Mouse (Mus musculus) cerebellum, postnatal 36 days (tissue): ENCODE results near the gene Sorcs1.

Experiments
- DNase-seq, 2 experiments: peaks; one replicate each; pipeline ENCODE4 v3.0.0; 2021 to 2022; ENCODE audit warnings: mixed read lengths in 2 of 2

The Sorcs1 gene

DNA sequence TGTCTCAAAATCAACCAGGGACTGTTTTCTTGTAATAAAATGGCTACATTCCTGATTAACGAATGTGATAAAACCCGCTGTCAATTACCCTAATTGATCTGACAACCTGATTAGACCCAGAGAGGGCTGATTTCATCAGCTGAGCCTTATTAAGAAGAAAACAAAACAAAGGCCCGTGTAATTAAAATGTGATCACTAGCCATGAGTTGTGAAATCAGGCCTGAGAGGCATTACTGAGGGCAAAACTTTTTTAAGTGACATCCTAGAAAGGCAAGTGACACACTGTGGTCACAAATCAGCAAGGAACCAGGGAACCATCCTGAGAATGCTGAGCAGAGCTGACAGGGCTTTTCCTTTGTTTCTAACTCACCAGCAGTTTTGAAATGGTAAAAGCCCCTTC, 267.9 kb downstream of the Sorcs1 start:
- DNase-seq, result no peak

DNA sequence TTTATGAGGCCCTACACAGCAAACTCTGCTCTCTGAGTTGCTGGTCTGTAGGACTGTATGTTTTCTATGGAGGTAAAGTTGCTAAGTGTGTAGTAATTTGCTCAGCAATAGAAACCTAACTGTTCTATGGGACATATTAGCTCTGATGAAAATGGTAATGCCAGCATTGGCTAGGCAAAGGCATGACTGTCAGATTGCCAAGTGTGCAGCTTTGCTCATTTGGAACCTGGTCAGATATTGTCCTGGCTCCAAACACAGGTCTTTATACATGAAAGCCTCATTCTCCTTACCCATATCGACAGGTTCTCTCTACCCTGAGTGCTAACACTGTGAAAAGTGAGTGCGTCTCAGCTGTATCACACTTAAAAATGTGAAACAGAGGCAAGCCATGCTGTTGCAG, 280.1 kb downstream of the Sorcs1 start:
- peak; percentile 33 to 43 for DNase-seq

- peak; percentile 4 to 11 for DNase-seq
Measured at GRCm38 (mm10) chr19:50395731-50396130, 282.7 kb downstream of the Sorcs1 start.

DNA sequence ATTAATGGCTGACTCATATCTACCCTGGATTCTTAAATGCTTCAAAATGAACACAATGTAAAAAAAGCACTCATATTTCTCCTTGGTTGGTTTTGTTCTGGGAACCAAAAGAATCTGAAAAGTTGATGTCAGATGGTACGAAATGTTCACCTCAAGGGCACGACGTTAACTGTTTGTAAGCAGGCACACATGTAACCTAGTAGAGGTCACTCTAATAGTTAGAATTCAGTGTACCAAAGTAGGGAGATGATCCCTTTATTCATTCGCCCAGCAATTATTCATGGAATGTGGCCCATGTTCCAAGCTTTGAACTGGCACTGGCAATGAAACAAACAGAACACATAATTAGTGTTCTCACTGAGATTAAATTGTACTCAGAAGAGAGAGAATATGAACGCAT, 284.3 kb downstream of the Sorcs1 start:
- no peak for DNase-seq

GRCm38 (mm10) chr19:50389925-50390552, 288.4 kb downstream of the Sorcs1 start:
- no peak for DNase-seq

GRCm38 (mm10) chr19:50378901-50379300, 299.5 kb downstream of the Sorcs1 start:
- no peak for DNase-seq

DNA sequence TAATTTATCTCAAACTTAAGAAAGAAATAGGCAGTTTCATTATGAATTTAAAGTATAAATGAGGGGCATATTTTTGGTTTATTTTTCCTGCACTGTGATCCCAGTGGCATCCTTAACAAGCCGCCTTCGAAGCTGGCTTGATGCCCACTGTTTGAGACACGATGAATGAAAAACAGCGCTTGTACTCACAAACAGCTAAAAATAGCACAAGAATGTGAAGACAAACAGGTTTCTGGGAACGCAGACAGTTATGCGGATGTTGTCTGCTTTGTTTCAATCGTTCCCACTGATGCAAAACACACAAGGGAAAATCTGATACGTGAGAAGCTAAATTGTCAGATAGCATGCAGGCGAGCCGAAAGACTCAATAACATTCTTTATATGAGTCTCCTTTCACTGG, 303.7 kb downstream of the Sorcs1 start:
- no peak for DNase-seq

- no peak for DNase-seq
Measured at GRCm38 (mm10) chr19:50366446-50366845, 312.0 kb downstream of the Sorcs1 start.

GRCm38 (mm10) chr19:50362655-50363500, 315.6 kb downstream of the Sorcs1 start:
- DNase-seq, result no peak

- DNase-seq, result no peak
Measured at GRCm38 (mm10) chr19:50358561-50358960, 319.9 kb downstream of the Sorcs1 start.

- DNase-seq, result no peak
Measured at GRCm38 (mm10) chr19:50339211-50339610, 339.2 kb downstream of the Sorcs1 start.

DNA sequence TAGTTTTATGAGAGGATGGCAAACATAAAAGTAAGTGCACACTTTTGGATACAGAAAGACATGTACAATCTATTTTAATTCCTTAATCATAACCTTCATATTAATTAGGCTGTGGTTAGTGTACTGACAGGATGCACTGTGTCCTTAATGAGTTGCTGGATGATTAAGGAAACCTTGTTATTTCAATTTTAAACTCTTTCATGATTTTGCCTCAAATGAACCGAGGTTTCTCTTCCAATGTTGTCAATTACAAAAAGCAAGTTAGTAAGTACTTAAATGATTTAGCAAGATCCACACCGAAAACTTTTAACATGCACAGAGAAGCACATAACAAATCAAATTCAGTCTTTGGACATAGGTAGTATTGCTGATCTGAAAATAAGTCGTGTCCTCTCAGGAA, 341.7 kb downstream of the Sorcs1 start:
- no peak for DNase-seq

- DNase-seq, result no peak
Measured at GRCm38 (mm10) chr19:50331136-50331535, 347.3 kb downstream of the Sorcs1 start.

- no peak for DNase-seq
Measured at GRCm38 (mm10) chr19:50327804-50328203, 350.6 kb downstream of the Sorcs1 start.

GRCm38 (mm10) chr19:50326151-50326550, 352.3 kb downstream of the Sorcs1 start:
- DNase-seq, result peak in 1 of 2 experiments; percentile 9

DNA sequence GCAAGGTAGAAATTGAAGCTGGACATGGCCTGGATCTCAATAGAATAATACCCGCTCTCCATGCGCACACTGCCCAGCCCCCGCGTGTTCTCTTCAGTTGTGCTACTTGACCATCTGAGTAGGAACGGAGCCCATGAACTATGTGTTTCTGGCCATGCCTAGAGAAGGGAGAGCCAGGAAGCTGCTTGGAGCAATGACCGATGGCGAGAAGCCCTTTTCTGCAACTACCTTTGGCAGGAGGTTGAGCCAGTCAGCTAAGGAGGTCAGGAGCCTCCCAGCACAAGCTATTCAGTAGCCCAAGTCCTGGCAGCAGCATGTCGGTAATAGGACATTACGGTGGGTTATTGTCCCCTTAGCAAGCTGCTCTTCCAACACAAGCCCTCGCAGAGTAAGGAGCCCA, 352.8 kb downstream of the Sorcs1 start:
- DNase-seq, result peak; percentile 29 to 30

GRCm38 (mm10) chr19:50307046-50307445, 371.4 kb downstream of the Sorcs1 start:
- no peak for DNase-seq

- no peak for DNase-seq
Measured at GRCm38 (mm10) chr19:50294205-50294604, 384.2 kb downstream of the Sorcs1 start.

DNA sequence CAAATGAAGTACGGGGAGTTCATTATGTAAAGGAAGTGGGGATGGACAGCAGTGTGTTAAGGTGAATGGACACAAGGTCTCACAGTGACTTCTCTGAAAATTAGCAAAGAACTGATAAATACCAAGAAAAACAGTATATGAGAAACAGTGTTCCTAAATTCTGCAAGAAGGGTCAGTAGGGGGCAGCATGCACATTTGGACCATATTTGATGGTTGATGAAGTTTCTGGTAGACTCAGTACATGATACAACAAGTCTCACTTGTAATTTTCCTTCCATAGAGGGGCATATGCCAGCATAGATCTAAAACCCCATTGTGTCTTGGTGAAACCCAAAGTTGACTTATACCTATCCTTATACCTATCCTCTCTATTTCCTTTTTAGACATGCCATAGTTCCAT, 414.0 kb downstream of the Sorcs1 start:
- DNase-seq, result peak; percentile 14 to 17

GRCm38 (mm10) chr19:50258718-50259413, 419.6 kb downstream of the Sorcs1 start:
- peak; percentile 24 to 55 for DNase-seq

DNA sequence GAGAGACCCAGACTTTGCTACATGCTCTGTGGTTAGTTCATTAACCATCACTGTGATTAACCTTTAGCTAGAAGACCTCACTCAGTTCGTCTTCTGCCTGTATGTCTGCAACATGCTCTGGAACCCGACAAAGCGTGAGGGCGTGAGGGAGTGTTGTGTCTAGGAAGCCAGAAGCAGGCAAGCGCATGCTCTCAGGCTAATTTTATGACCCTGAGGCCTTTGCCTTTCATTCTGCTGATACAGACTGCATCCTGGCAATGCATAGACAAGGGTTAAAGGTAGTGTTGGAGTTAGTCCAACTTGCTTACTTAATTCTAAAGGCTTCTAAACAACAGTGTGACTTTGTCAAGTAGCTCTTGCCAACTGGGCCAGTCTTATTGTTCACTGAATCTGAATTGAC, 458.0 kb downstream of the Sorcs1 start:
- no peak for DNase-seq

- DNase-seq, result no peak
Measured at GRCm38 (mm10) chr19:50214466-50215228, 463.8 kb downstream of the Sorcs1 start.

DNA sequence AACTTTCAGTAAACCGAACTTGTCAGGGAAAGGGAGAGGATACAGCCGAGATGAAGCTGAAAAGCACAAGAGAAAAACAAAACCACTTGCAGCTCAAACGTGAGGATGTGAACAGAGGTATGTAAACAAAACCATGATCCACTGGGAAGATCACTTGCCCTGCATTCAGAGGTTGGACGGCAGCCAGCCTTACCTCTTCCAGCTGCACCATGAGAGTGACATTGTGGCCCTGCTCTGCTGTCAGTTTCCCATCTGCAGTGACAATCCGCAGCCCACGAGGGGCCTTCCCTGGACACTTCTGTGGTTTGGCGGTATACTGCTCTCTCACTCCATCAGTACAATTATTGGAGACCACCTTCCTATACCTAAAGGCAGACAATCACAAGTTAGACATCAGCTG, 468.0 kb downstream of the Sorcs1 start:
- no peak for DNase-seq
